Mouse (Mus musculus): Measurements from ENCODE around the gene Pou2f3. TPM values are rescaled to one million over a fixed set of nuclear protein-coding genes. Genes with fewer than 3 reads are reported as not detected.

The Pou2f3 gene
- total RNA-seq, 1 experiment from 2014 or later: not detected

DNA sequence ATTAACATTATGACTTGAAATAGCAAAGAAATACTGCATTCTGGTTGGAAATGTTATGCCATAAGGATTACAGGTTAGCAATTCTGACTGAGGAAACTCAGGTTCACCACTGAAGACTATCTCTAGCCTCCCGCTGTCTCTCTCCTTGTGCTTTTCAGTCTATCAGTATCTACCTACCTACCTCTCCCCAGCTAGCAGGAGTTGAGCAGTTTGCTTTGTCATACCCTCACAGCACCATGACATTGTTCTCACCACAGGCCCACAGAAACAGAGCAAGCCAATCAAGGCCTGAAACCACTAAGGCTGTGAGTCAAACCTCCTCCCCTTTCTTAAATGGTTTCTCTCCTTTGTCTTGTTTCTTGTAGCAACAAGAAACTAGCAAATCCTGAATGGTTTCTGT lies 135.6 kb downstream of the Pou2f3 start:
- ATAC-seq (replicated peaks in 1 of 2; ENCODE audit: insufficient read depth in 1 of 2, low FRiP score in 2 of 2, low TSS enrichment in 1 of 2, low read depth in 1 of 2, poor library complexity in 2 of 2, severe bottlenecking in 2 of 2): no peak

Other genes with a start within 250 kb of the Pou2f3 start
- gene Arhgef12, start 103.1 kb downstream of the Pou2f3 start, total RNA-seq (2017): 15.0 and 16.6 TPM in 2 replicates
- 0.40 and 0.75 TPM in 2 replicates for gene Tmem136, start 93.8 kb downstream of the Pou2f3 start, total RNA-seq (2017)
- 1.7 and 1.8 TPM in 2 replicates for gene Oaf, start 29.5 kb upstream of the Pou2f3 start, total RNA-seq (2017)
- gene Trim29, start 100.5 kb upstream of the Pou2f3 start, total RNA-seq (2017): not detected in 2 replicates

Data from hematopoietic stem cell, adult 5-6 weeks (primary cell).